Comparison of ENCODE assay signal across 16 mouse cellular contexts in the genomic region with DNA sequence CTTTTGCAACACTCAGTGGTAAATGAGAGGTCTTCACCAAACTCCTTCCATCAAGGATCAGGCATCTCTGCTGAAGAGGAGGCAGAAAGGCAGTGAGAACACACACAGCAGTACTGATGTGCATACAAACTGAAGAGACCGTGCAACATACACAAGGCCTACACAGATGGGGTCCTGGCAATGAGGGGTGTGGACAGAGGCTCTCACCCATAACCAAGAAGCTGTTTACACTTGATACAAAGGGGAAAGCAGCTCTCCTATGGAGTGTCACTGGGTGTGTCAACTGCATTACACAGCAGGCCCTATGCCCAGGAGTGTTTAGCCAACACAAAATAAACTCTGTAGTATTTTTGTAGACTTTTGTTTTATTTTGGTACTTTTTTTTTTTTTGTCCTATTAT.
"Had no signal": no experiment of that assay in that cellular context is flagged by ENCODE, and none has a peak within 500 bp of the region (broad histone marks: within the 10 kb centered on the region; RNA-seq: fewer than 3 reads in every experiment).

No protein-coding gene starts in this region.

- H3K27ac ChIP-seq: layer of hippocampus, adult 2 months; liver, embryonic 15.5 days; lung, embryonic 15.5 days had no signal

- H3K4me3 ChIP-seq: layer of hippocampus, adult 2 months; liver, embryonic 15.5 days; lung, embryonic 15.5 days had no signal

- H3K9me3 ChIP-seq: liver, embryonic 15.5 days; lung, embryonic 15.5 days had no signal

- H3K27me3 ChIP-seq: liver, embryonic 15.5 days; lung, embryonic 15.5 days had no signal

- H3K4me1 ChIP-seq: lung, embryonic 15.5 days had no signal

- DNase-seq: kidney, adult 18-20 months; kidney, adult 9 months; kidney, postnatal 14 days; kidney, postnatal 4 days; layer of hippocampus, adult 9-11 months; lung, postnatal 10 days; lung, postnatal 4 days; midbrain, embryonic 14.5 days; thymus, adult 18-20 months; thymus, postnatal 36 days had no signal

- H3K9ac ChIP-seq: liver, embryonic 15.5 days; lung, embryonic 15.5 days had no signal

- H3K36me3 ChIP-seq: lung, embryonic 15.5 days had no signal

- ATAC-seq: inflammation-experienced regulatory T-cells, adult 6 months; intestine, embryonic 16.5 days had no signal

- H3K4me2 ChIP-seq: liver, embryonic 15.5 days; lung, embryonic 15.5 days; midbrain, embryonic 11.5 days had no signal
